Mouse (Mus musculus): ENCODE results near the gene Cobll1. TPM values are rescaled to one million over a fixed set of nuclear protein-coding genes. Genes with fewer than 3 reads are reported as not detected.

Cobll1 gene
- polyA plus RNA-seq, 1 experiment from 2014 or later = 3.1 TPM

GRCm38 (mm10) chr2:65260400-65260799 is 21.2 kb upstream of the Cobll1 start:
- Histone ChIP-seq H3K4me2 (no peak overlapping the region), H3K9ac (no peak overlapping the region), H3K4me3 (no peak overlapping the region), H3K9me3 (no peaks in the 10 kb centered on the region), H3K4me1 (replicated peaks) (no peaks in the 10 kb centered on the region), H3K27ac (replicated peaks) (no peak overlapping the region), H3K27me3 (no peaks in the 10 kb centered on the region), H3K36me3 (no peaks in the 10 kb centered on the region)
- 89% methylated on average over 4 of the region's 4 CpGs for WGBS
- no peak for ATAC-seq (ENCODE audit: low read depth)

GRCm38 (mm10) chr2:65257446-65257845 is 18.2 kb upstream of the Cobll1 start:
- Histone ChIP-seq H3K9me3 (no peaks in the 10 kb centered on the region), H3K4me3 (no peak overlapping the region), H3K27me3 (no peaks in the 10 kb centered on the region), H3K4me1 (replicated peaks) (no peaks in the 10 kb centered on the region), H3K9ac (no peak overlapping the region), H3K27ac (replicated peaks) (no peak overlapping the region), H3K36me3 (no peaks in the 10 kb centered on the region), H3K4me2 (no peak overlapping the region)
- 68% methylated on average over 2 of the region's 2 CpGs for WGBS
- ATAC-seq (ENCODE audit: low read depth) = no peak

GRCm38 (mm10) chr2:65256494-65257254 is 17.5 kb upstream of the Cobll1 start:
- H3K36me3 ChIP-seq = no peaks in the 10 kb centered on the region

GRCm38 (mm10) chr2:65250589-65251104 is 11.4 kb upstream of the Cobll1 start:
- Histone ChIP-seq H3K36me3 (no peaks in the 10 kb centered on the region), H3K27me3 (no peaks in the 10 kb centered on the region), H3K9ac (no peak overlapping the region), H3K4me3 (no peak overlapping the region), H3K4me2 (no peak overlapping the region), H3K4me1 (replicated peaks) (no peaks in the 10 kb centered on the region), H3K9me3 (no peaks in the 10 kb centered on the region), H3K27ac (replicated peaks) (no peak overlapping the region)
- 59% methylated on average over 5 of the region's 5 CpGs for WGBS
- no peak for ATAC-seq (ENCODE audit: low read depth)

More at GRCm38 (mm10) chr2:65256494-65257254, 17.5 kb upstream of the Cobll1 start:
- H3K9me3 ChIP-seq = no peaks in the 10 kb centered on the region
- no peak overlapping the region for H3K4me2 ChIP-seq
- H3K4me3 ChIP-seq = no peak overlapping the region
- H3K9ac ChIP-seq = no peak overlapping the region
- ATAC-seq (ENCODE audit: low read depth) = no peak
- no peaks in the 10 kb centered on the region for H3K27me3 ChIP-seq
- WGBS = 83% methylated on average over 6 of the region's 6 CpGs
- H3K27ac ChIP-seq (replicated peaks) = no peak overlapping the region
- H3K4me1 ChIP-seq (replicated peaks) = no peaks in the 10 kb centered on the region

- Histone ChIP-seq H3K4me2 (no peak overlapping the region), H3K36me3 (no peaks in the 10 kb centered on the region), H3K9ac (no peak overlapping the region), H3K27me3 (no peaks in the 10 kb centered on the region), H3K27ac (replicated peaks) (no peak overlapping the region), H3K4me3 (no peak overlapping the region), H3K9me3 (no peaks in the 10 kb centered on the region), H3K4me1 (replicated peaks) (no peaks in the 10 kb centered on the region)
- peak; percentile 40; the same call in 1 of the 2 replicates for ATAC-seq (ENCODE audit: low read depth)
- WGBS = 37% methylated on average over 2 of the region's 2 CpGs
Observed at GRCm38 (mm10) chr2:65249575-65249974, 10.4 kb upstream of the Cobll1 start.

- no peak for ATAC-seq (ENCODE audit: low read depth)
- peaks cover 38% of the 10 kb centered on the region for H3K27me3 ChIP-seq
- WGBS = 46% methylated on average over 5 of the region's 5 CpGs
Observed at GRCm38 (mm10) chr2:65240173-65240745, 1.1 kb upstream of the Cobll1 start.

GRCm38 (mm10) chr2:65238171-65238963 is 836 bp downstream of the Cobll1 start:
- peak; percentile 88 for ATAC-seq (ENCODE audit: low read depth)
- Histone ChIP-seq H3K4me3 (peak overlapping the region; percentile 70), H3K27me3 (peaks cover 38% of the 10 kb centered on the region), H3K4me2 (peak overlapping the region; percentile 95), H3K9ac (peak overlapping the region; percentile 78), H3K36me3 (no peaks in the 10 kb centered on the region), H3K9me3 (no peaks in the 10 kb centered on the region), H3K27ac (replicated peaks) (peak overlapping the region; percentile 67), H3K4me1 (replicated peaks) (peaks cover 10% of the 10 kb centered on the region; the same call in 1 of the 2 replicates)
- WGBS = under 1% methylated on average over 99 of the region's 114 CpGs

More at GRCm38 (mm10) chr2:65240173-65240745, 1.1 kb upstream of the Cobll1 start:
- peaks cover 10% of the 10 kb centered on the region; the same call in 1 of the 2 replicates for H3K4me1 ChIP-seq (replicated peaks)
- no peak overlapping the region for H3K4me2 ChIP-seq
- no peaks in the 10 kb centered on the region for H3K36me3 ChIP-seq
- H3K9ac ChIP-seq = no peak overlapping the region
- H3K9me3 ChIP-seq = no peaks in the 10 kb centered on the region
- no peak overlapping the region for H3K4me3 ChIP-seq
- H3K27ac ChIP-seq (replicated peaks) = no peak overlapping the region

DNA sequence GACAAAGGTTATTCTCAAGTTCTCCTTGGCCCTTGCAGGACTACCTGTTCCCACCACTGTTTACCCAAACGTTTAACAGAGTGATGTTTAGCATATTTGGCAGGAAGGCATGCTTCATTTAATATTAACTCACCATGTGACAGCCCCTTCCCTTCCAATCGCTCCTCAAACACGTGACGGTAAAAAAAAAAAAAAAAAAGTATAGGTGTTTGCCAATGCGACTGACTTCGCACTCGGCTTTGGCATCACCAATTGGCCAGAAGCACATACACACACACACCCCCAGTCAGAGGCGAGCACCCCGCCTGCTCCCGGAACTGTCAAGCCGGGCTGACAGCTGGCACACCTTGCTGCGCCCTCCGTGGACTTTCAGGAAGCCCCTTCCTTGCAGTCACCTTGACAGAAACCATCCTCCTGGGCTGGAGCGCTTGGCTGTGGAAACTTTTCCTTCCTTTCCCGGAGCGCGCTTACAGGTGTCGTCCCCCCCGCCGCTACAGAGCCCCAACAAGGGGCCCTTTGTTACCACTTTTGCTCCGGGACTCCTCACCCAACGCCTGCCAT is 1.5 kb downstream of the Cobll1 start:
- Histone ChIP-seq H3K36me3 (no peaks in the 10 kb centered on the region), H3K4me1 (replicated peaks) (peaks cover 10% of the 10 kb centered on the region; the same call in 1 of the 2 replicates), H3K9ac (peak overlapping the region; percentile 78), H3K27ac (replicated peaks) (no peak overlapping the region), H3K27me3 (peaks cover 38% of the 10 kb centered on the region), H3K4me2 (peak overlapping the region; percentile 95), H3K4me3 (peak overlapping the region; percentile 70), H3K9me3 (no peaks in the 10 kb centered on the region)
- WGBS = 1% methylated on average over 22 of the region's 22 CpGs
- ATAC-seq (ENCODE audit: low read depth) = peak; percentile 8

GRCm38 (mm10) chr2:65237116-65237515 is 2.1 kb downstream of the Cobll1 start:
- Histone ChIP-seq H3K9ac (no peak overlapping the region), H3K27me3 (peaks cover 38% of the 10 kb centered on the region), H3K27ac (replicated peaks) (no peak overlapping the region), H3K36me3 (no peaks in the 10 kb centered on the region), H3K4me3 (peak overlapping the region; percentile 70), H3K4me1 (replicated peaks) (peaks cover 10% of the 10 kb centered on the region; the same call in 1 of the 2 replicates), H3K4me2 (peak overlapping the region; percentile 95), H3K9me3 (no peaks in the 10 kb centered on the region)
- no peak for ATAC-seq (ENCODE audit: low read depth)
- 57% methylated on average over 8 of the region's 8 CpGs for WGBS

DNA sequence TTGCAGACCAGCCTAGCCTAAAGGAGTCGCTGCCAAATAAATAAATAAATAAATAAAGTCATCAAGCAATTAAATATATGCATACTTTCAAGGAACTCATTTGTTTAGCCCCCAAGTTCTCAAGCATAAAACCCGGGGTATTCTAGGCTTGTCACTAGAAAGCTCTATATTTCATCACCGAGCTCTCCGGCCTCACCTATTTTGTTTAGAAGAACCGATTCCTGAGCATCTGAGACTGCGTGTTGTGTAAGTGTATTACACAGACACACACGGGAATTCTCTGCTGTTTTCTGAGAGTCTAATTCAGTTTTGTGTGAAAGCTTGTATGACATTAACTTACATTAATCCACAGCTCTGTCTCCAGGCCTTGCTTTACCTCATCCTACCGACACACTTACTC is 2.6 kb downstream of the Cobll1 start:
- Histone ChIP-seq H3K9ac (no peak overlapping the region), H3K27me3 (peaks cover 38% of the 10 kb centered on the region), H3K36me3 (no peaks in the 10 kb centered on the region), H3K9me3 (no peaks in the 10 kb centered on the region), H3K4me3 (no peak overlapping the region), H3K4me1 (replicated peaks) (peaks cover 10% of the 10 kb centered on the region; the same call in 1 of the 2 replicates), H3K27ac (replicated peaks) (no peak overlapping the region), H3K4me2 (0 out of 2 replicates have a peak overlapping the region, but pooled peaks have one; percentile 95)
- ATAC-seq (ENCODE audit: low read depth) = no peak
- WGBS = 84% methylated on average over 8 of the region's 8 CpGs

- Histone ChIP-seq H3K36me3 (no peaks in the 10 kb centered on the region), H3K4me3 (no peak overlapping the region), H3K9ac (no peak overlapping the region), H3K27me3 (peaks cover 17% of the 10 kb centered on the region), H3K9me3 (no peaks in the 10 kb centered on the region), H3K4me1 (replicated peaks) (peaks cover 7% of the 10 kb centered on the region; the same call in 1 of the 2 replicates), H3K27ac (replicated peaks) (no peak overlapping the region), H3K4me2 (no peak overlapping the region)
- ATAC-seq (ENCODE audit: low read depth) = no peak
- WGBS = 92% methylated on average over 15 of the region's 15 CpGs
Observed at GRCm38 (mm10) chr2:65232756-65233535, 6.3 kb downstream of the Cobll1 start.
